Mouse (Mus musculus) gastrocnemius, postnatal 4 days (tissue): ENCODE measurements at regions not wholly inside any gene's neighbourhood (a gene's known extent, or its start where the extent isn't known, plus 50 kb on each side); places are given as distances from the start of the nearest gene placed in this dataset.

Source experiments
- DNase-seq, 2 experiments: peaks; one replicate each; pipeline ENCODE4 v3.0.0; 2021 to 2022; ENCODE audit warnings: low spot score in 2 of 2, mixed read lengths in 2 of 2

DNA sequence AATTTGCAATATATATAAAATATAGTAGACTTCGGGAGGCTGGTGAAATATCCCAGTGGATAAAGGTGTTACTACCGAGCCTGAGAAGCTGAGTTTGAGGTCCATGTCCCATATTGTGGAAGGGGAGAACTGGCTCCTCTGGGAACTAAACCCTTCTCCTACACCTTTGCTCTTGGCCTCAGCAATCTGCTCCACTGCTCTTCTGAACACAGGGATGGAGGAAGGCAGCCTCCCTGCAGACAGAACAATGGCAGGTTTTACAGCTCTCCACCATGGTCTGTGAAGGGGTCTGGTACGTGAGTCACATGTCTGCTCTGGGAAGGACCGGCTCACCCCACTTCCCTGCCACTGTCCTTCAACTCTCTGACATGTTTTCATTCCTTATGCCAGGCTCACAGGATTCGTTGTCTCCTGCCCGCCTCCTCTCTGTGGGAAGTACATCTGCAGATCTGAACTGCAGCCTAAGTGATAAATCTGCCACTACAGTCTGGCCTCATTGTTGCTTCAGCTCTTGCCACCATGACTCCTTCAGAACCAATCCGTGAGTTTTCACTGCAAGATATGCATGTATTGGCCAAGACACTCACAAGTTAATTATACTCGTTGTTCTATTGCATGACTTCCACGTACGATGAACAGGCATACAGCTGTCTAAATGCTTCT, 220.0 kb upstream of the Gm9767 start:
- DNase-seq, result no peak

DNA sequence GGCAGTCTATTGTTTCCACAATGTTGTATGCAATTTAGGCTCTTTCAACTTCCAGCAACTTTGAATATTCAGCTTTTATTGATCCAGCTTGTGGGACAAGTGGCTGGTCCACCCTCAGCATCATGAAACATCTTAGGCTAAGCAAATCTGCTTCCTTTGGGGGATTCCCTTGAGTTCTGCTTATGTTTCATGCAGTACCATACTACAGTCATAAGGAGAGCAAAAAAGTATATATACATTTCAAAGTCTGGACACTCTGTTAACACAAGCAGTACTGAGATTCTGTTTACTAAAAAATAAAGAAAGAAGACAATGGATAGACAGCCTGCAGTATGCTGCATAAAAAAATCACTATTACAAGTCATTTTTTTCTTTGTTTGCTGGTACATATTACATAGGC, 233.7 kb upstream of the Gm9767 start:
- no peak for DNase-seq

DNA sequence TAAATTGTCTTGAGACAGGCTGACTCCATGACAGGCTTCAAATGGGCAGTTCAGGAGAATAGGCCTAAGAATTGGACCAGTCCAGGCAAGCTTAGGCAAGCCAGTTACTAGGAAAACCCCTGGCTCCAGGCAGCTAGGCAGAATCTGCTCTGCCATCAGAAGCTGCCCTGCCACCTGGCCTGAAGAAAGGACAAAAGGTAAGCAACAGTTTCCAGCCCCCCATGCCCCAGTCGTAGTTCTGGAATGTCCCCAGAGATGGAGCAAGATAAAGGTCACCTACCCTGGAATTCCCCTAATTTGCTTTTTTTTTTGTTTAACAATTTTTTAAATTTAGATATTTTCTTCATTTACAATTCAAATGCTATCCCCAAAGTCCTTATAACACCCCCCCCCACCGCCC, 248.8 kb upstream of the Gm9767 start:
- DNase-seq, result no peak

DNA sequence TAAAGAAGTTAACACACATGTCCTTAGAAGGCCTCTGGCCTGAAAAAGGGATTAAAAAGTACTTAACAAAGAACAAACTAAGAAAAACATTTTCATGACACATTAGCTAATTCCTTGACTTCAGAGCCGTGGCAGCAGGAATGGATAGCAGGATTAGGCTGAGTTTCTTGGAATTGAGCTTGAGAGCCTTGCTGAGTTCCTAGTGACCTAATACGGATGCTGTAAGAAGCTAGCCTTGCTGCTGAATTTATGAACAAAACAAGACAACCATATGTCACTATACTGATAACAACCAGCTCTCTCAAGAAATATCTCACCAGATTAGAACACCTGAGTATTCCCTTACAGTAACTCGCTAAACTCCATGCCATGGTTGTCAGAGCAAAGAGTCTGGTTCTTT, 268.2 kb upstream of the Smlr1 start:
- DNase-seq, result no peak

DNA sequence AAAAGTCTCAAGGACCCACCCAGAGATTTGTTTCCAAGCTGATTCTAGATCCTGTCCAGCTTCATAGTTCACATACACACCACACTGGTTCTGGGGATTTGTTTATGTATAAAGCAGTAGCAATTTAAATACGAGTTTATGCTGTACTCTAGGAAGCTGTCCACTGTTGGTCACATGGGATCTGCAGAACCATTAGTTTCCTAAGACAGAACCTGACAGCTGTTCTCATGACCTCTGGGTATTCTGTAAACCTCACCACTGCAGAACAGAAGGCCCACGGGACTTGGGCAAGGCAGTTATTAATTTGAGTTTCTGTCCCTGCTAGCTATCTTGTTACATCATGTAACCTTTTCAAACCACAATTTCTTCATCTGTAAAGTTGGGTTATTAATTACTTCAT, 265.4 kb upstream of the Smlr1 start:
- DNase-seq, result no peak

DNA sequence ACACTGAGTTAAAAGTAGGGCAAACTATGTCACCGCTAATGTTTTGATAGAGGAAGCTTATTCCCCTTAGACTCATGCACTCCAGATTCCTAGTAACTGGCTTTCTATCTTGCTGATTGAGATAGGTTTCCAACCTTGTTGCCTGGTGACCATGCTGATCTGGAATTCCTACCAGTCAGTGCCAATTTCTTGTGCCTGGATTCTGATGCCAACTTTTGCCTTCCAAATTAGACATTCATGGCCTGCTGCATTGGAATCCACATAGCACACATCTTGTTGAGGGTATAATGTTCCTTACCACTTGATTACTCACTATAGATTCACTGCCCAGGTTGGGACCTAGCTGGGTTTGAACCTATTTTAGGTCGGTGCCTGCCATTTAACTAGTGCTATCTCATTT, 262.8 kb upstream of the Smlr1 start:
- no peak for DNase-seq

DNA sequence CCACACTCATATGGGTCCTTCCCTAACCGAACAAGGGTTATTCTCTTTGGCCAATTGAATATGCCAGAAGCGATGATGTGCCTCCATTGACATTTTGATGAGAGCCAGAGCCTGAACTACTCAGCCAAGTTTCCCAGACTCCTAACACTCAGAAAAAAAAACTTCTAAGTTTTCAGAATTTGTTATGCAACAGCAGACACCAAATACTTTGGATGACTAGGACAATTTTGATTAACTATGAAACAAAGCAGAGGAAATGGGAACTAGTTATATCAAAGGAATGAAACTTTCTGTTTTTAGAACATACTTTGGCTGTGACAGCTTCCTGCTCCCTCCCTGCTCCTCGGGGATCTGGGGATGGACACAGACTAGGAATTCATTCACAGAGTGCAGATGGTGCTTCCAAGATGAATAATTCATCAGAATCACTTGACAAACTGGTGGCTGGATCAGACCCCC, 254.3 kb upstream of the Smlr1 start:
- no peak for DNase-seq

DNA sequence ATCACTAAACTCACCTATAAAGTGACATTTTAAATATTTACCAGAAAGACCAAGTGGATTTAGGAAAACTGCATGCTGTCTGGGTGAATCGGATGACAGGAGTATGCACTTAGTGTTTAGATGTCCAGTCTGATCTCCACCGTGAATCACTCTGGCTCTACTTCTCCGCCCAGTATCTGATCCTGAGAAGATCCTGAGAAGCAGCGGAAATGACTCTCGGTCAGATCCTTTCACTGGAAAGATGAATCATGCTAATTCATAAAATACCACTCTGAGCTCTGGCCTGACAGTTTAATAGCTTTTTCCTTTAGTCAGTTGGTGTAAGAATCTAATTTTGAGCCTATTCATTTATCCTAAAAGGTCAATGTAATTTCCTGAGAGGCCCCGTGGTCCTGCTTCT, 252.6 kb upstream of the Smlr1 start:
- no peak for DNase-seq

DNA sequence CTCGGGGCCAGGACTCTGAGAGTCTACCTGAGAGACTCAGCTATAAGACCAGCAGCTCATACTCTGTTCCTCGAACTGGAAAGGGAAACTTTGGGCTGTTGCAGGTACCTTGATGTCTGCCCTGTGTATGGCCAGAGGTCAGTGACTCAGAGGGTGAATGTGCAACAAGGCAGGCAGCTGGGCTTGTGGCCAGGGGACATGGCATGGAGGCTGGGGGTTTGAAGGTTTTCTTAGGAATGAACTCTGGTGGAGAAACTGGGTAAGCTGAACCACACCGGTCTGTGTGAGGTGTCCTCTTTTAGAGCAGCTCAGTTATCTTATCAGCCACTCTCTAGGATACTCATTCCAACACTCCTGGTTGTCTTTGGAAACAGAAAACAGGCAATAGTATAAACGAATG, 251.9 kb upstream of the Smlr1 start:
- DNase-seq, result no peak

DNA sequence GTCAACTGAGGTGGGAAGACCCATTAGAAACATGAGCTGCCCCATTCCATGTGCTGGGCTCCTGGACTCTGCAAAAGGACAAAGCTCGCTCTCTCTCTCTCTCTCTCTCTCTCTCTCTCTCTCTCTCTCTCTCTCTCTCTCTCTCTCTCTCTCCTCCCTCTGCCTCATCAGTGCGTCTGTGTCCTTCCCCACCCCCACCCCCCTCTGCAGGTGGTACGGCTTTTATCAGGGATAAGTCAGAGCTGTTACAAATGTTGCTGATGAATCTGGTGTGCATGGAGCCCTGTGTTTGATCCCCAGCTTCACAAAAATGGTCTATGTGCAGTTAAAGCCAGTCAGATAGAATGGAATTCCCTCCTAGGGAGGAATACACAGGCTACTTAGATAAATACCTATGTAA, 247.8 kb upstream of the Smlr1 start:
- no peak for DNase-seq

DNA sequence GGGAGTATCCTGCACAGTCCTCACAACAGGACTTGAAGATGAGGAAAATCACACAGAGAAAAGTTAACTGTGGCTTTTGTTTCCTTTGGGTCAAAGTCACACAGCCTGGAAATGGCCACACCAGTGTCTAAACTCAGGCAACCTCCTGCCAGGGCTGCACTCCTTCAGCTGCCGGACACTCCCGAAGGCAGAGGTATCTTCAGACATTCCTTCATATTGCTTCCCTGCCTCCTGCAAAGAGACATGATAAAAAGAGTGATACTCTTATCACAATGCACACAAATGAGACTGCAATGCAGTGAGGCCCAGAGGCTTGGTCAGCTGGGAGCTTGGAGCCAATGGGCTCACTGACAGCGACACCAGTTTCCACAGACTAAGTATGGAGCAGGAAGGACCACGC, 243.4 kb upstream of the Smlr1 start:
- no peak for DNase-seq

DNA sequence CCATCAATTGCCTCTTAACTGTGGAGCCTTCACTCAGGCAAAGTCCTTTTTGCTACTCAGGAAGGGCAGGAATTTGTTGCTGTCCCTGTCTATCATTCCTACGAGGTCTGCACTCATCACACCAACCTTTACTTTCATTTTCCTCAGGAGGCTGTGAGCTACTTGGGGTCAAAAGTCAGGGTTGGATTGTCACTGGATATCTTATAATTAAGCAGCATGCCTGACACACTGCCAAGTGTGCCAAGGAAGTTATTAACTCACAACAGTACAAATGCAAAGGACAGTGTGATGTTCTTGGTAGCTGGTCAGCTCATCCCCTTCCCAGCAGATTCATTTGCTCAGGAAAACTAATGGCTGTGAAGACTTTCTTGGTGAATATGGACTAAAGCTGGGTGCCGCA, 241.7 kb upstream of the Smlr1 start:
- DNase-seq, result no peak

DNA sequence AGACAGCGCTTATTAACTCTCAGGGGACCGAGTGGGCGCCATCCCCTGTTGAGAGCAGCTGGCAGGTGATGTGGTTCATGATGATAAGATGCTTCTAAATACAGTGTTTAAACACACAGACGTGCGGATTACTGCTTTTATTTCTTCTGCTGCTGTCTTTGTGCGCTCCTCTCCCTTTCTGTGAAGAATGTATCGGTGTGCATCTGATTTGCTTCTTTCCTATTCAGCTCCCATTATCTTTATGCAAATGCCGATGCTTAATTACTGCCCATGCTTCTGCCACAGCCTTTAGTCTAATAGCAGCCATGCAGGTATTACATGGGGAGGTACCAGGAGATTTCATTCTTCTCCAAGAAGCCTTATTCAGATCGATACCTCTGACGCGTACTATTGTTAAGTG, 240.6 kb upstream of the Smlr1 start:
- DNase-seq, result no peak

DNA sequence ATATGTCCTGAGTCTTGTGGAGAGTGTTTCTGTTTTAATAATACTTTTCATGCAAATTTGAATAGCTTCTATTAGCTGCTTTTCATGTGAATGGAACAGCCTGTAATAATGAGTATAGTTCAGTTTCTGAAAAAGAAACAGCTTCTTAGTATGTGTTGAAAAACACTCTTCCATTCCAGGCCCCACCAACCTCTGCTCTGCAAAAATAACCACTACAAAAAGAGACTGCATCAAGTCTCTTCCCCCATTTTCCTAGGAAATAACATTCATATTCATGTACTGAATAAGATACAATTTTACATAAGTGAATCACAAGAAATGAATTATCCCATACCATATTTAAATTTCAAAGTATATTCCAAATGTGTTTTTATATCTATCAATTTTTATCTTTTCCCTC, 234.0 kb upstream of the Smlr1 start:
- DNase-seq, result no peak

DNA sequence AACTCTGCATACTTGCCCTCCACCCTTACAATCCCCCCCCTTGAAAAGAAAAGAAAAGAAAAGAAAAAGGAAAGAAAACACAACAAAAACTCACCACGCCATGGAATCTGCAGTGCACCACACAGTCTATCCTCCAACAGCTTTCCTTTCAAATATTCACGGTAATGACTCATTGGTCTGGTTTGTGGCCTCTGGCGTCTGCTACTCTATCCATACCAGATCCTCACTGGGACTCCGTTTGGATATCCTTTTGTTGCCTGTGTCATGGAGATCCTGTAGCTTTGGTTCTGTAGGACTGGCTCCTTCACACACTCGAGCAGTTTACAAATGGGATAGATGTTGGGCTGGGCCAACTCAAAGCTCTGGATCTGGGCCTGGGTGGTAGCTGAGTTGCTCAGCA, 232.4 kb upstream of the Smlr1 start:
- no peak for DNase-seq

DNA sequence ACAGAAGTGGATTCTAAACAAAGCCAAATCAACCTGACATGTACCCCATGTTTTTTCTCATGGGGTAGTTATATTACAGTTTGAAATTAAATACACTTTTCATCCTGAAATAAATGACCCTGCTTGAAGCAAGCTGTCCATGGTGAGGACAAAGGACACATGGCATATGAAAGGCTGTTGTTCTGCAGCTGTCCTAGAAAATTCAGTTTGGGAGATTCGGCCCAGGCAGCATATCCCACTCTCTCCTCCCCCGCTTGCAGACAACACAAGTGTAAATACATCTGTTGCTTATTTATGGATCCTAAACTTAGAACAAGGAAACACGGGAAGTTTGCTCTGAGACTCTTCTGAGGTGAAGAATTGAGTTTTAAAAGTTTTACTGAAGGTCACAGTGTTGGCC, 218.2 kb upstream of the Smlr1 start:
- DNase-seq, result no peak

DNA sequence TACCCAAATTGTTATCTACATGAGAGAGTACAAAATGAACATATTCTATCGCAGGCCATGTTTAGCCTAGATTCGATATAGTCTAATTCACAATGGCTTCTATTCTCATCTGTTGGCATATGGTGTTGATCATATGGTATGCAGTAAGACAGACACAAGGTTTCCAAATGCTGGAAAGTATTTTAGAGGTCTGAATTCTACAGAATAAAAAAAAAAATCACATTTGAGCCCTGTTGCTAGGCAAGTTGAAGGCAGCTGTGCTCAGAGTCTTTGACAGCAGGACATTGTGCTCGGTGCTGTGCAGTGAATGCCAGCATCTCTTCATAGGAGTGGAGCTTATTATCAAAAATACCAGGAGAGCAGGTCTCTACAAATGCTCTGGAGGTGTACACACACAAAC, 206.6 kb upstream of the Smlr1 start:
- no peak for DNase-seq

DNA sequence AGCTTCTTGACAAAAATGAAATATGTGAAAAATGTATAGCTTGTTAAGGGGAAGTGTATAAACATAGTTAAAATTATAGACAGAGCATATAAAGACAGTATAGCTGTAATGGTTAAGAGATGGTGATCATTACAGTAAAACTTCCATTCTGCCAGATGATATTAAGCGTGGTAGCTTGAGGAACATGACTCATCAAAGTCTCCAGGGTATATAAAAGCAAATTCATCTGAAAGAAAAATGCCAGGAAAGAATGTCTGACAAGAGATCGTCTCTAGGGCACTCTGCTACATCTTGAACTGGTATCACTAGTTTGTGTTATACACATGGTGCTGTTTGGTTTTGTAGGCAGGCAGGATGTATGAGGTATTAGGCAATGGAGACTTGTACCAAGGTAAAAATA, 204.9 kb upstream of the Smlr1 start:
- DNase-seq, result no peak

DNA sequence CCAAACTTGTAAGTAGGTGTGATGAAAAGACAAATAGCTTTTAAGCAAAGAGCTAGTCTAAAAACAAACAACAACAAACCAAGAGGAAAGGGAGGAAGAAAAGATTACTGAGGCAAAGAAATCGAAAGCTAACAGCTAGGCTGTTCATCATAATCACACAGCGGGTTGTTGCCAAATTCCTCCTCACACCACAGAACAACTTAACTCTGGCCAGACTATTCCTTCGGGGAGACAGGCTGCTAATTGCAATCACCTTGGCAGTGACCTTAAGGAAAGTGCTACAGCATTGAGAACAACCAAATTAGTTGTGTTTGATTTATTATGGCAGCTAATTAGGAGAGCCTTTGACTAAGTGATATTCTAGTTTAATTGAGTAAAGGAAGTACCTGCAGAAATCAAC, 194.4 kb upstream of the Smlr1 start:
- no peak for DNase-seq

DNA sequence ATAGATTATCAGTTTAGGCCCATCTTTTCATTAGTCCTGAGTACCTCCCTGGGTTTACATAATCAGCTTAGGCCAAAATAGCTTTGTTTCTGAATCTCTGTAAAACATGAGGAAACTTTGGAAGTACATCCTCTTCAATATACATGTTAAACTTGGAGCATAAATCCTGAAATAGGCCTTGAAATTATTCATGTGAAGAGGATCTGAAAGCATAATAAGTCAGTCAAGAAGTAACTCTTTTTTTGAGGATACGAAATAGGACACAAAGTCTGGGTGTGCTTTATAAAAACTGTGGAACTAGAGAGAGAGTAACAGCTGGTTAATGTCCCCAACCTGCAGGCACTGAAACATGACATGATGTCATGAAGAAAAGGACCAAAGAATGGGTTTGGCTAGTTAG, 187.9 kb upstream of the Smlr1 start:
- DNase-seq, result no peak

DNA sequence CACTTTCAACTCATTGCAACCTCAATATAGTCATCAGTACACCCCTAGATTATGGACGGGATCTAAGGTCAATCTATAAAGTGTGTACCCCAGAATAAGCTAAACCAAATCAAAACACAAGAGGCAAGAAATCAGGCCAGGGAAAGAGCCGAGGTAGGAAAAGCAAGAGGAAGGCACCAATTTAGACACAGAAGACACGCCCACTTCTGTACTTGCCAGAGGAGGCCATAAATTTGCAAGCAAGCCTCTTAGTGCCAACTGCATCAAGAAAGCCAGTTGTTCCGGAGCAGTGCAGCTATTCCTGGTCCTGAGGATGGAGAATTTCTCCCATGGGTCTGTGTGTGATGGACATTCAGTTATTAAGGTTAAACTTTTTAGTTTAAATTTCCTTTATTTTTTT, 179.7 kb upstream of the Smlr1 start:
- DNase-seq, result no peak

DNA sequence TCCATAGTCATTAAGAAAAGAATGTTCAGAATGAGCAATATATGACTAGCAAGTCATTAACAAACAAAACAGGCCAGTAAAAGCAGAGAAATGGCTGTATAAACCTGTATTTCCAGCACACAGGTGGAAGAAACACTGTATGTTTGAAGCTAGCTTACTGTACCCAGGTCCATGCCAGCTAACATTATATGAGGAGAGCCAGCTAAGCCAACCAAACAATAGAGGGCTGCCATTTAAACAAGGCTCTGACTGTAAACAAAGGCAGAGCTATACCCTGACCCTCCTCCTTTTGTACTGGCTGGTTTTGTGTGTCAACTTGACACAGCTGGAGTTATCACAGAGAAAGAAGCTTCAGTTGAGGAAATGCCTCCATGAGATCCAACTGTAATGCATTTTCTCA, 178.6 kb upstream of the Smlr1 start:
- no peak for DNase-seq

DNA sequence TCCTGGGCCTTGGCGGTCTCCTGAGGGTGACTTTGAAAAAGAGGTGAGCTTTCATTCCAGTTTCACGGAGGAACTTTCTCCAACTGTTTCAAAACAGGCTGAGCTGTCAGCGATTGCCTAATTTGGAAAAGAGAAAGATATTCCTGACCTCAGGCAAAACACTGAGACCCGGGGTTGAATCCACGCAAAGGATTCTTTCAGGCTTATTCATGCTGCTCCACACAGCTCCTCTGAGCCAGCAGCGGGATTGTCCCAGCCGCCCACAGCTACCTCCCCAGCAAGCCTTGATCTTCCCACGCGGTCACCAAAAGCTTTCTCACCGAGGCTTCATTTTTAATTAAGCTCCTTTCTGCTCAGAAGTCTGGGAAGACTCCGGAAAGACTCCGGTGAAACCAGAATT, 178.0 kb upstream of the Smlr1 start:
- DNase-seq, result no peak

DNA sequence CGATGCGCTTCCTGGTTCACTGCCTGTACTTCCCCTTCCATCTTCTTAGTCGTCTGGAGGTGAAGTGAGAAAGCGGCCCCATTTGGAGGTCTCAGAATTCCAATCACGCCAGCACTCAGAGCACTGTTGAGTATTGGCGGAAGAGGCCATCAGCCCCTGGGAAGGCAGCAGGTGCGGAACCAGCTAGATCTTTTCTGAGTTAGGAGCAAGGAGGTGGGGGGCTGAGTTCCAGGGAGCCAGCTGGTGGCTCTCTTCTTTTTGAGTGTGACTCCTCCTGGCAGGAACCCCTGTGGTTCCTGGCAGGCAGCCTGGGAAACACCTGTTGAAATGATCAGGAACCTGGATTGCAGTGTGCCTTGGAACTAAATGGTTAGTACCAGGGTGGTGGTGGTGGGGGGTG, 171.9 kb upstream of the Smlr1 start:
- peak in 1 of 2 experiments; percentile 27 for DNase-seq
